Mouse (Mus musculus) thymus, adult 2 months (tissue): ENCODE measurements around the gene Ankrd22.

Experiments used
- CTCF ChIP-seq: fragments of 200-500 bp; IDR thresholded peaks from 2 replicates; pipeline ENCODE4 v1.5.1; 2012; ENCODE audit warnings: mild to moderate bottlenecking, control low read depth, low read length, moderate library complexity, borderline replicate concordance; ENCODE audit not compliant: control insufficient read depth, poor library complexity, insufficient read depth; ENCODE audit errors: extremely low read depth
- POLR2A ChIP-seq: fragments of 200-500 bp; IDR thresholded peaks from 2 replicates; pipeline ENCODE4 v1.6.1; 2012; ENCODE audit warnings: mild to moderate bottlenecking, low read length, control low read depth, moderate library complexity; ENCODE audit not compliant: control insufficient read depth, poor library complexity, insufficient read depth; ENCODE audit errors: extremely low read depth

DNA sequence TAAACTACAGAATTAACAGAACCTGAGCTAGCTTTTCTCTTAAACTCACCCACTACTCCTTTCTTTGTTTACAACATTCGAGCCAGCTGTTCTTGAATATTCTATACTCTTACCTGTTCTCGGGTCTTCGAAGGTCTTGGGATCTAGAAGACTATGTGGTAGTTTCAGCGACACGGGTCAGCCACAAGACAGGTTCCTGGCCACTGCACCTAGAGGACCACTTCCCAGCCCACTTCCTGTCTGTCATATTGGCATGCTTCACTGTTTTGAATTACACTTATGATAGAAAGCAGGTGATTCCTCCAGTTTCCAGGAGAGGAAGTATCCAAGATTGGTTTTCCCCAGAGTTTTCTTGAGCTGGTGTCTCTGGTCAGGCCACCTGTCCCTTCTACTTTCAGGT lies 3.2 kb downstream of the Ankrd22 start:
- TF ChIP-seq CTCF (no peak), POLR2A (no peak)
